Mouse (Mus musculus): ENCODE data around the gene Gys1.
"Not testable (repeated sequence)": the region's sequence is repeated elsewhere in the genome, so short reads cannot be mapped to it uniquely, and the experiment has no call there.

Gene Gys1

DNA sequence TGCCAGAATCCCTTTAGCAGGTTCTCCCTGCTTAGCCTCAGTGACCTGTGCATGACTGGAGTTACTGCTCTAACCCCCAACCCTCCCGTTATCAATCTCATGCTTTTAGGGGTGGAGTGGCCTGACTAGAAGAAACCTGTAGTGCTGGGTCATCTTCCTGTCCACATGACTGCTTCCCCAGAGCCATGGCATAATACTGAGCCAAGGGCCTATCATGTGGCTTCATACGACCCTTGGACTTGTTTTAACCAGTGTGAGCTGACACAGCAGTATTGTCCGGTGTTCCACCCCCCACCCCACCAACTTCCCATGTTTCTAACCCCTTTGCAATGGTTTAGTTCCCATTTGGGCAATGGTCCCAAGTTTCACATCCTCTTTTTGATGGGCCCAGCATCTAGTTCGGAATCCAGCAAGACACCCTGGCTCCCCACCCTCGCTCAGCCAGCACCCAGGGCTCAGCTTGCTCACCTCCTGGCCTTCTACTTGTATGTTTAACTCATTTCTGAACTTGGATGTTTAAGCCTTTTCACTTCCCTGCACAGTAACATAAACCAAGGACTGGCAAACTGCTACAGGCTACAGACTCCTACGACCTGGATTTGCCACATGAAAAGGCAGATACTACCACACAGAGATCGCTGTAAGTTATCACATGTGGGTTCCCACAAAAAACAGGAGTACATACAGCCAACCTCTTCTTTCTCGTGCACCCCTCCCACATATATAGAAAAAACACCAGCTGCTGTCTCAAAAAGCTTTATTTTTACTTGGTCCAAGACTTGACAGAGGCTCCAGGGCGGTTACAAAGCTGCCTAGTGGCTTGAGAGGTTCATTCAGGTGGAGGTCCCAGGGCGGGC is 22.8 kb downstream of the Gys1 start:
- no peak for DNase-seq

DNA sequence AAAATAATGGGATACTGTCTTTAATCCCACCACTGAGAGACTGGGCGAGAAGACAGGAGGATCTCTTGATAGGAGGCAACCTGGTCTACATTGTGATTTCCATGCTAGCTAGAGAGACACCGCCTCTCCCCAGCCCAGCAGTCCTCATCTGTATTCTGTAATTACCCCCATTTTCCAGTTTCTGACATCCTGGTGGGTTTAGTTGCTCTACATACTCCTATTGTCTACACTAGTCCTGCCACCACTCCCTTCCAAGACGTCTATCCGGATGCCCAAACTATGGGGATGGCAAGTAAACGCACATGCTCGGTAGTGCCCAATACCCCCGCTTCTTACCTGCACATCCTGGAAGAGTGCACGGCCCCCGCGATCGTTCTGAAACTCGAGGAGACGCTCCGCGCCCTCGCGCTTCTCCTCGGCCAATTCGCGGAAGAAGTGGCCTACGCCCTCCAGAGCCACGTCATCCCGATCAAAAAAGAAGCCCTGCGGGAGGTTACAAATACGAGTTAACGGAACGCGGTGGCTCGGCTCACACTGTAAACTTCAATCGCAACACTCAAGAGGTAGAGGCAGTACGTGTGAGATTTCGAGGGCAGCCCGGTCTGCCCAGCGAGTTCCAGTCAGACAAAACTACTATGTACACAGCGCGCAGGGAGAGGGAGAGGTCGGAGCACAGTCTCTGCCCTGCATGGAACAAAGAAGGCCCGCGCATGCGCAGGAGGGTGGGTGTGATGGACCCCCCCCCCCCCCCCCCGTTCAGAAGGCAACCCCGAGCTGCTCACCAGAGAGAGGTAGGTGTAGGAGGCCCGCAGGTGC is 24.3 kb downstream of the Gys1 start:
- DNase-seq, result peak; percentile 89

DNA sequence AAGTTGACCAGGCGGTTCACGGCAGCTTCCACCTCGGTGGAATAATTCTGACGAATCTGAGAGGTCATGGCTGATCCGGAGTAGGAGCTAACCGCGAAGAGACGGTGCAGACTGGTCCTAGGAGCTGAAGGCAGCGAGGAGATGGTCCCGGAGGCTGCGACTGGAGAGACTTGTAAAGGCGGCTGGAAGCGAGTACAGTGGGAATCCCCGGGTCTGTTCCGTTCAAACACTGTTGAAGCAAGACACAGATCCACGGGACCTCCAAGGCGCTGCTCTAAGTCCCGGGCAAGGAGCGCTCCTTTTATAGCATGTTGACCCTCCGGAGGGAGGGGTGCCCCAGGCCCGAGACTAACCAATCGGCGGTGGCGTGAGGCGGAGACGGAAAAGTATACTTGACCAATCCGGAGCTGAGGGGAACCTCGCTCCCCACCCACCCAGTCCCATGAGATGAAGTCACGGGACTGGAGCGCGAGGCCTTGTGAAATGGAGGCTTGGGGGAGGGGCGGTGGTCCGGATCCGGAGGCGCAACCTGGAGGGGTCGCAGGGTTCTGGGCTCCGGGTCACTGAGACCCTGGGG is 25.0 kb downstream of the Gys1 start, which contains the start of gene Ftl1:
Gene Ftl1, minus strand, starts transcription at position 321 of the 577 bp plus-strand sequence.
- peak; percentile 99 for DNase-seq

DNA sequence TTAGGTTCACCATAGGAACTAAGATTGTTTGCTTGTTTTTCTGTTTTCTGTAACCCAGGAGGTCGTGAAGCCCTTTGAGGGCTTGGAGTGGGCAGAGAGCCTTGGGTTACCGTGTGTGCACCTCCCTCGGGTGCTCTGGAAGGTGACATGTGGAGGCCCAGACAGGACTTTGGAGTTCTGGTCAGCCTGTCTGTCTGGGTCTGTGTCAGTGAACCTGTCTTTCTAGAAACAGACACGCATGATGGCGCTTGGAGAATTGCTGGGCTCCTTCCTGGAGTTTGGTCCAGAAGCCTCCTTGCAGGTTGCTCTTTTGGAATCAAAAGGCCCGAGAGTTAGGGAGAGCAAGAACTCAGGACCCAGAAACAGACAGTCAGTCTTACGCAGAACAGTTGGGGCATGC is 25.7 kb downstream of the Gys1 start:
- DNase-seq, result no peak

- DNase-seq, result peak; percentile 77
Observed at GRCm38 (mm10) chr7:45460860-45461314, 26.2 kb downstream of the Gys1 start.

- no peak for DNase-seq
Observed at GRCm38 (mm10) chr7:45461326-45461725, 26.7 kb downstream of the Gys1 start.

- no peak for DNase-seq
Observed at GRCm38 (mm10) chr7:45461781-45462180, 27.1 kb downstream of the Gys1 start.

- no peak for DNase-seq
Observed at GRCm38 (mm10) chr7:45462325-45462724, 27.7 kb downstream of the Gys1 start.

DNA sequence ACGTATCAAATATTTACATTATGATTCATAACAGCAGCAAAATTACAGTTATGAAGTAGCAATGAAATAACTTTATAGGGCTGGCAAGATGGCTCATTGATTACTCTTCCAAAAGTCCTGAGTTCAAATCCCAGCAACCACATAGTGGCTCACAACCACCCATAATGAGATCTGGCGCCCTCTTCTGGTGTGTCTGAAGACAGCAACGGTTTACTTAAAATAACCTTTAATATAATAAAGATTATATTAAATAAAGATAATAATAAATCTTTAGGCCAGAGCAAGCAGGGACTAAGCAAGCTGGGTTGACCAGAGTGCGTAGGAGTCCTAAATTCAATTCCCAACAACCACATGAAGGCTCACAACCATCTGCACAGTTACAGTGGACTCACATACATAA is 28.2 kb downstream of the Gys1 start:
- DNase-seq, result not testable (repeated sequence)

DNA sequence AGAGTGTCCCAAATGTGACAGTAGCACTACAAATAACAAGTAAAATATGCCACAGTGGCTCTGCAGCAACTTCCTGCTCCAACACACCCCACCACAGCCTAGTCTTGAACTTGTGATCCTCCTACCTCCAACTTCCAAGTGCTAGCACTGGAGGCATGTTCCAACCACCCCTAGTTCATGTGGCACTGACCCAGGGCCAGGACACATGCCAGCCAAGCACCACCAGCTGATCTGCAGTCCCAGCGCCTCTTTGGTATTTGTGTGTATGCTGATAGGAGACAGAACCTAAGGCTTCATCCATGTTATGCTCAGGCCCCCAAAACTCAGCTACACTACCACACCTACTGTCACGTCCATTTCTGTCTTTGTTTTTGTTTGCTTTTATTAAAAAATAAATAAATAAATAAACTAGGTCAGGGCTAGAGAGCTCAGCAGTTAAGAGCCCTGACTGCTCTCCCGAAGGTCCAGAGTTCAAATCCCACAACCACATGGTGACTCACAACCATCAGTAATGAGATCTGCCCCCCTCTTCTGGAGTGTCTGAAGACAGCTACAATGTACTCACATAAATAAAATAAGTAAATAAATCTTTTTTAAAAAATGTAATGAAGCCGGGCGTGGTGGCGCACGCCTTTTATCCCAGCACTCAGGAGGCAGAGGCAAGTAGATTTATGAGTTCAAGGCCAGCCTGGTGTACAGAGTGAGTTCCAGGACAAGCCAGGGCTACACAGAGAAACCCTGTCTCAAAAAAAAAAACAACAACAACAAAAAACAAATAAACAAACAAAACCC is 29.5 kb downstream of the Gys1 start:
- DNase-seq, result no peak

GRCm38 (mm10) chr7:45465112-45465511 is 30.5 kb downstream of the Gys1 start:
- DNase-seq, result no peak

DNA sequence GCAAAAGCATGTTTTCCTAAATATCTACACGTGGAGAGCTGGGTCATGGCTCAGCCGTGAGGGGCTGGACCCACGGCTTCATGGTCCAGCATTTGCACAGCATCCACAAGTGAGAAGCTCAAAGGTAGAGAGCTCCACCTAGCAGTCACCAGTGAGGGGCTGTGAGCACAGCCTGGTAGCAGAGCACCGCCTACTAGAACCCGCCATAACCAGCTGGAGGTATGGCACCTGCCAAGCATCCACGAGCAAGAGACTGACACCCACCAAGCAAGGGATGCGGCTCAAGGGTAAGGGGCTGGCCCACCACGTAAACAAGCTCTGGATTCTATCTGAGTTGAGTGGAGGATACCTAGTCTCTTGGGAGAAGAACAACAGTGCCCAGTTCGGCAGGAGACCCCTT is 30.9 kb downstream of the Gys1 start:
- DNase-seq, result no peak

- peak; percentile 97 for DNase-seq
Observed at GRCm38 (mm10) chr7:45466283-45467089, 31.8 kb downstream of the Gys1 start, which contains the start of gene Bax. Gene Bax (minus strand): TSS chr7:45466898.

GRCm38 (mm10) chr7:45467090-45467670 is 32.5 kb downstream of the Gys1 start:
- DNase-seq, result peak; percentile 72

DNA sequence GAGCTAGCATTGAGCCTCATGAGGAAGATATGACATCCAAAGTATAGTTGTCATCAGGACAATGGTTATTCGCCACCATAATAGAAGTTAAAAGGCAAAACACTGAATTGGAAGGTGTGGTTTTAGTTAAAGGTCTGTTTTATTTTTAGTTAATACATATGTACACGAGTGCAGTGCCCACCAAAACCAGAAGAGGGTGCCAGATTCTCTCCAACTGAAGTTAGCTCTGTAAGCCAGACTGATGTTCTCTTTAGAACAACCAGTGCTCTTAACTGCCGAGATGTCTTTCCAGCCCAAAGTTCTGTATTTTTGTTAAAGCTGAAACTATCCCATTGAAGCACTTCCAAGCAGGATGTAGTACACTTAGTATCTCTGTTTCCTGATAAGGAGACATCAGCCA is 36.2 kb downstream of the Gys1 start:
- DNase-seq, result peak; percentile 82

DNA sequence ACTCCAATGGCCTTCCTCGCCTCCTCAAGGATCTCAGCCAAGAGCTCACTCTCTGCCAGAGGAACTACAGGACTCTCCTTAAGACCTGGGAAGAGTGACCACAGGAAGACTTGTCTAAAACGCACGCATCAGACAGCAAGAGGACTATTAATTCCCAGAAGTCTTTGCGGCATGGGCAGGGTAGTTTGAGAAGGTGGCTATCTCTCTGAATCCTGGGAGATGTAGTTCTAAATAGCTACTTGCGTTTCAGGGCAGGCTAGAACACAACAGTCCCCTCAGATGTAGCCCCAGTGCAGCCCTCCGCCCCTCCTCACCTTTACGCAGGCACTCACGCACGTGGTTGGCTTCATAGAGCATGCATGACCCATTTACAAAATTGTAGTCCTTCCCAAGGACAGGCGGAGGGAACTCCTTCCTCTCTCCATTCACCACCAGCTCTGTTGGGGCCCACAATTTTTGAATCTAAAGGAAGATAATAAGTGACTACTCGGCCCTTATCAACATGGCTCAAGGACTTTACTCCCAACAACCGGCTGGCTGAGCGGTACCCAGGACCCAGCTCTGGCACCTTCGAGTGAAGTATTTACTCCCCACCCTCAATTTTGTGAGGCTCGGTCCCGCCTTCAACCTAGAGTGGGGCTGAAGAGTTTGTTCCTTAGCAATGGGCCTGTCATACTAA is 40.8 kb downstream of the Gys1 start:
- peak; percentile 64 for DNase-seq

DNA sequence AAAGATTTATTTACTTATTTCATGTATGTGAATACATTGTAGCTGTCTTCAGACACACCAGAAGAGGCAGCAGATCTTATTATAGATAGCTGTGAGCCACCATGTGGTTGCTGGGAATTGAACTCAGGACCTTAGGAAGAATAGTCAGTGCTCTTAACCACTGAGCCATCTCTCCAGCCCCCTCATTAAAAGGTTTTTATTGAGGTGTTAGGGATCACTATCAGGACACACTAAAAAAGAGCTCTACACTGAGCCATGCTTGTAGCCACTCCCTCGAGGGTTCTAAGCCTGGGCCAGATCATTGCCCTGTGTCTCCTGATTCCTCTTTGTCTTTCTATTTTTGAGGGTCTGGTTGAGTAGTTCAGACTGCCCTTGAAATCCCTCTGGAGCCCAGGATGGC is 41.8 kb downstream of the Gys1 start:
- no peak for DNase-seq

DNA sequence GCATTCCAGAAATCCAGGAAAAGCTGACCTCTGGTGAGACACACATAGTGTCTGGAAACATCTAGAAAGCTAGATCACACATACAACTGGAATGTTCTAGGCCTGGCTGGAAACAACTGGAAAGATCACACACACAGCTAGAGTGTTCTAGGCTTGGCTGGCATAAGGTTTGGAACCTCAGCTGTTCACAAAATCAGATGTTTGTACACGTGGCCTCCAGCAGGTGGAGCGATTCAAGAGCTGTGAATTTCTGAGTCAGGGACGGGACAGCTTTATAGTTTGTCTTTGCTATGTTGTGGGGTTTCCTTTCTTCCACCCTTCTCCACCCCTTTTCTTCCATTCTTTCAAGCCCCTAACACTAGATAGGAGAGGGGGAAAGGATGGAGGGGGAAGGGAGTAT is 42.4 kb downstream of the Gys1 start:
- peak; percentile 83 for DNase-seq

- DNase-seq, result no peak
Observed at GRCm38 (mm10) chr7:45478774-45479173, 44.1 kb downstream of the Gys1 start.

- not testable (repeated sequence) for DNase-seq
Observed at GRCm38 (mm10) chr7:45480310-45480709, 45.7 kb downstream of the Gys1 start.
